Mouse (Mus musculus): ENCODE results near the gene Hrk. TPM values are rescaled to one million over a fixed set of nuclear protein-coding genes. Genes with fewer than 3 reads are reported as not detected.

The Hrk gene
- polyA plus RNA-seq, 1 experiment: 3.3 TPM

DNA sequence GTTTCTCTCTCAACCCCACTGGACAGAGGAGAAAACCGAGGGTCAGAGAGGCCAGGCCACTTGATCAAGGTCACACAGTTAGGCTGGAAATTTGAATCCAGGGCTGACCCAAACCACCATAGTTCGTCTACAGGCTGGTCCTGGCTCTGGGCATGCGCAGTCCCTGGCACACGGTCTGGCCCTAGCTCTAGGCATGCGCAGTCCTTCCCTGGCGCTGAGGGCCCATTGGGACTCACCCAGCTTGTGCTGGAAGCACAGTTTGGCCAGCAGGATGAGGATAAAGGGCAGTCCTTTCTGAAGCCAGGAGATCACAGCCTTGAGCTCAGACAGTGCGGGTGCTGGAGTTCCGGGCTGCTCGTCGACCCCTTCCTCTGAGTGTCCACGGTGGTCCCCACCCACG is 72.4 kb downstream of the Hrk start:
- TF ChIP-seq CTCF (IDR thresholded peaks at IDR 0.05; ENCODE audit: borderline replicate concordance, insufficient read depth, low read depth, low read length): no peak
- TF ChIP-seq POLR2A (IDR thresholded peaks at IDR 0.05; ENCODE audit: borderline replicate concordance, insufficient read depth, low read length): 0 out of 2 replicates have a peak, but pooled peaks have one; percentile 12
- Histone ChIP-seq H3K27ac (ENCODE audit: insufficient read depth, low read length) (no peak overlapping the region), H3K4me1 (ENCODE audit: control insufficient read depth, insufficient read depth, low read length) (peaks cover 6% of the 10 kb centered on the region), H3K4me3 (replicated peaks; ENCODE audit: insufficient read depth, low read depth, low read length) (no peak overlapping the region), H3K27me3 (ENCODE audit: control insufficient read depth, insufficient read depth, low read length) (no peaks in the 10 kb centered on the region)
- DNase-seq: peak; percentile 75 to 80
- whole genome bisulfite sequencing: 75% methylated on average over 12 of the region's 12 CpGs

Other genes with a start within 250 kb of the Hrk start
- gene Fbxo21, start 187.9 kb upstream of the Hrk start, polyA plus RNA-seq (2012; rRNA removed): 114 and 124 TPM in 2 replicates
- gene Tesc, start 136.9 kb upstream of the Hrk start, polyA plus RNA-seq (2012; rRNA removed): 95.4 and 102 TPM in 2 replicates
- gene Fbxw8, start 9.2 kb upstream of the Hrk start, polyA plus RNA-seq (2012; rRNA removed): 42.8 and 46.2 TPM in 2 replicates
- gene Rnft2, start 80.5 kb downstream of the Hrk start, polyA plus RNA-seq (2012; rRNA removed): 53.8 and 63.7 TPM in 2 replicates
- gene 2410131K14Rik, start 80.6 kb downstream of the Hrk start, polyA plus RNA-seq (2012; rRNA removed): 23.6 and 24.7 TPM in 2 replicates